Mouse (Mus musculus) thymus, adult 2 months (tissue): ENCODE results near the gene Acp7.

Experiments
- CTCF ChIP-seq: fragments of 200-500 bp; IDR thresholded peaks from 2 replicates; pipeline ENCODE4 v1.5.1; 2012; ENCODE audit warnings: mild to moderate bottlenecking, control low read depth, low read length, moderate library complexity, borderline replicate concordance; ENCODE audit not compliant: control insufficient read depth, poor library complexity, insufficient read depth; ENCODE audit errors: extremely low read depth
- POLR2A ChIP-seq: fragments of 200-500 bp; IDR thresholded peaks from 2 replicates; pipeline ENCODE4 v1.6.1; 2012; ENCODE audit warnings: mild to moderate bottlenecking, low read length, control low read depth, moderate library complexity; ENCODE audit not compliant: control insufficient read depth, poor library complexity, insufficient read depth; ENCODE audit errors: extremely low read depth

GRCm38 (mm10) chr7:28597277-28597570 lies 33.9 kb downstream of the Acp7 start:
- no peak for TF ChIP-seq POLR2A
- TF ChIP-seq CTCF = no peak
